Mouse (Mus musculus): ENCODE data around the gene Prss23.
A peak's percentile ranks its signal among the peaks of the same experiment; 100 is the strongest.

- TF ChIP-seq CTCF (IDR thresholded peaks at IDR 0.05; ENCODE audit: low read depth, low read length) = peak; percentile 44; the same call in 1 of the 2 replicates
- TF ChIP-seq POLR2A (IDR thresholded peaks at IDR 0.05; ENCODE audit: borderline replicate concordance, low read depth, low read length) = no peak
Observed at GRCm38 (mm10) chr7:89473442-89473841, 53.5 kb downstream of the Prss23 start.
